Mouse (Mus musculus) cerebellum, adult 9-11 months (tissue): Measurements from ENCODE around the gene Dicer1.

Experiments
- DNase-seq: peaks from one replicate; pipeline ENCODE4 v3.0.0; 2022

The Dicer1 gene

DNA sequence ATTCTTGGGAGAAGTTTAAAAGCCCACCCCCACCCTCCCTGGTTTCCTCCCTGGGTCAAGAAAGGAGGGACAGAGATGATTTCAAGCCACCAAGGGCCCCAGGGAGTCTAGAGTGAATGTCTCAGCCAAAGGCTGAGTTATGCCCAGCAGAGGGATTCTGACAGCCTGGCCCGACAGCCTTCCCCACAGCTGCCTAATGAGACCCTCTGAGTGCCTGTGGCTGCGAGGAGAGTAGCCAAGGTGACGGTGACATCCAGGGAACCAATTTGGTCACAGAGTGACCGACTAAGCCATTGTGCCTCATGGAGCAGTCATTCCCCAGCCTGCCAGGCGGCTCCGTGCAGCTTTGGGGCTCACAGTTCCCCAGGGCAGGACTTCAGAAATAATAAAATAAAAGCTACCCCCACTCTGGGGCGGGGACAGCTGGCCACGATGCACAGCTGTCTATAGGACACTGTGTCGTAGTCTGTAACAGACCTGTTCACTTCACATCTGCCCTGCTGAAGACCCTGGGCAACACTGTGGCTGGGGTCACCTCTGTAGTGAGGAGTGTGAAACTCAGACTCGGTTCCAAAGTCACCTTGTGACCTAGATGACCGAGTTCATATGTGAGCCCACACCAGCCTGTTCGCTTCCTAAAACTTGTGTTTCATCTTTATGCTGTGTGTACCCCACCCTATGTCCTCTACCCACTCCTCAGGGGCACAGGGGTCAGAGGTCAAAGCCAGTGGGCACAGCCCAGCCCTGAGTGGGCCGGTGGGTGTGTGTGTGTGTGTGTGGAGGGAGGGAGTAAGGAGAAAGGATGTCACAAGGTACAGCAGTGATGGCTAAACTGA, 75.0 kb downstream of the Dicer1 start:
- DNase-seq = no peak

DNA sequence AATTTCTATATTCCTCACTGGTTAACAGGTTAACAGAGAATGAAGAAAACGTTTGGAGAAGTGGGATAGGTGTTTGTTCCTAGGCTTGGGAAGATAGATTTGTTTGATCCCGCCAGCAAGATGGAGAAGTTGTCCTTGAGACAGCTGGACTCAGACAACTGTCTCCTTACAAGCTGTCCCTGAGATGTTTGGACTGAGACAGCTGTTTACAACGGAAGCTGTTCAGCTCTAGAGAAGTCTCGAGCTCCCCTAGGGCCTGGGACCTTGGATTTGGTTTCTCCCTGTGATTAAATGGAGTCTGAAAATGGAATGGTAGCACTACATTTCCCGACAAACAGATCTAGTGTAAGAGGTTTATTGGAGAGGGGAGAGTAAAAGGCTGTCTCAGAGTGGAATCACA, 78.8 kb downstream of the Dicer1 start:
- DNase-seq = no peak

DNA sequence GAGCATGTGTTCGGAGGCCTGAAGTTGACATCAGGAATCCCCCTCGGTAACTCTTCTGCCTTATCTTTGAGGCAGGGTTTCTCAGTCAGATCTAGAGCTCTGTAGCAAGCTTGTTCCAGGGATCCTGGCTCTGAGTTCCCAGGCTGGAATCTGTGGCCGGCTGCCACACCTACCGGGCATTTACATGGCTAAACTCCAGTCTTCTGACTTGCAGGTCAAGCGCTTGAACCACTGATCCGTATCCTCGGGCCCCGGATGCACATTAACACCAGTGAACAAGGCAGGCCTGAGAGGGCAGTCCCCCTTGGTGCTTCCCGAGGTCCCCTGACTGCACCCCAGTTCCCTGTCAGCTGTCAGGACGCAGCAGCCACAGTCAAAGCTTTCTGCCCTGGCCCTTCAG, 79.3 kb downstream of the Dicer1 start:
- no peak for DNase-seq

DNA sequence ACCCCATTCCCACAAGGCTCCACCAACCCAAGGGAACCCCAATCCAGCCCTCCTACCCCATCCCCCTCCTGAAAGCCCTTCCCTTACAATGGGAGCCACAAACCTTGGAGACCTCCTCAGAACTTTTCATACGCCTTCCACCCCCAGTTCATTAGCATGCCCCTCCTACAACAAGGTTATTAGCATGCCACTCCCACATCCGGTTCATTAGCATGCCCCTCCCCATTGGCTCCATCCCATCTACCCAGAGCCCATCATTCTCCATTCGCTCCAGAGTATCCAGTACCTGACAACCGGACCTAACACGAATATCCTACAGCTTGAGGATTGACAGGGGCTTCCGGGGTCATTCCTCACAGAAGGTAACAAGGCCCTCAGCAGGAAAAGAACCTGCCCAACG, 83.9 kb downstream of the Dicer1 start:
- no peak for DNase-seq

DNA sequence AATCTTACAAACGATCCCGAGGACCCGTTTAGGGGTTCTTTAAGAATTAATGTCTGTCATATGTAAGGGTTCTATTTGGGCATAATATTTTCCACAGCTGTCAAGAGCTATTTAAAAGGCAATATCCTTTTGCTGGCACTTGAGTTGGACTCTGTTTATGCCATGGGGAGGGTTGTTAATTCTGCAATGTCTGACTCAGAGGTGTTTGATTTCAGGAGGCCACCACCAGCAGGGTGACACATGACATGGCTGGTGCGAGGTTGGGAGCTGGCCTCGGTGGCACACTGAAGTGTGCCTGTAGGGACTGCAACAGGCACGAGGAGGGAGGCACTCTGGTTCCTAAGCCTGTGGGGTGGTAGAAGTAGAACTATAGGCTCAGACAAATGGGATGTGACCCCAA, 85.8 kb downstream of the Dicer1 start:
- no peak for DNase-seq

DNA sequence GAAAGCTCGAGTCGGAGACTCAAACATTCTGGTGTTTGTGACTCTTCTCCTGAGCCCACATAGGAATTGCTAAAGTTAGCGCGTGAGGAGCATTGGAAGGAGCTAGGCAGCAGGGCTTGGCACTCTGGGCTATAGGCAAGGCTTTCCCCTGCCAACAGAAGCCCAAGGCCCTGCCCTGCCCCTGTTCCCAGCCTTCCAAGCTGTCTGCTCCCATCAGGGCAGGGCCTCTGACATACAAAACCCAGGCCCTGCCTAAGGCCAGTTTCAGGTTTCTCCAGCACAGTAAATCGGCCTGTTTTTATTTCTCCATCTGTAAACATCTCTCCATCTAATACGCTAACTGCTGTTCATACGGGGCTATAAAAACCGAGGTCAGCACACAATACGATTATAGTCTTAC, 86.2 kb downstream of the Dicer1 start:
- DNase-seq = no peak

DNA sequence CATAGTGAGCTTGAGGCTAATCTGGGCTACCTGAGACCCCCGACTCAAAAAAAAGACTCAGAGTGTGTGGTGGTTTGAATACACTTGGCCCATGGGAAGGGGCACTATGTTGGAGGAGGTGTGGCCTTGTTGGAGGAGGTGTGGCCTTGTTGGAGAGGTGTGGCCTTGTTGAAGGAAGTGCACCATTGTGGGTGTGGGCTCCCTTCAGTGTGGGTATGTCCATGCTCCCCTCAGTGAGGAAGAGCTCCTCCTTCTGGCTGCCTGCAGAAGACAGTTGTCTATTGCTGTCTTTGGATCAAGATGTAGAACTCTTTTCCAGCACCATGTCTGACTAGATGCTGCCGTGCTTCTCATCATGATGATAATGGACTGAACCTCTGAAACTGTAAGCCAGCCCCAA, 95.6 kb downstream of the Dicer1 start:
- DNase-seq = no peak

DNA sequence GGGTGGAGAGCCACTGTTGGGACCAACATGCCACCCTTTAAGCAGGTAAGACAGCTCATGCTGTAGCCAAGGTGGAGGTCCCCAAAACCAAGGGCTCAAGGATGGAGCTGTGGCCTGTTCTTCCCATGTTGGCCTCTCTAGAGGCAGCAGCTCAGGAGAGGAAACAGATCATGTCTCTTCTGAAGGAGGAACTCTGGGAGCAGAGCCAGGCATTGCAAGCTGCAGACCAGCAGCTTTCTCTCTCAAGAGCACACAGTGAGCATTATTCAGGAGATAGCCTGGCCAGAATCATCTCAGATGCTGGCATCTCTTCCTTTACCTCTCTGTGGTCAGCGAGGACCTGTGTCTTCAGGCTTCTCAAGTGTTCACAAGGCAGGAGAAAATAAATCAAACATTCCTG, 96.7 kb downstream of the Dicer1 start:
- no peak for DNase-seq

DNA sequence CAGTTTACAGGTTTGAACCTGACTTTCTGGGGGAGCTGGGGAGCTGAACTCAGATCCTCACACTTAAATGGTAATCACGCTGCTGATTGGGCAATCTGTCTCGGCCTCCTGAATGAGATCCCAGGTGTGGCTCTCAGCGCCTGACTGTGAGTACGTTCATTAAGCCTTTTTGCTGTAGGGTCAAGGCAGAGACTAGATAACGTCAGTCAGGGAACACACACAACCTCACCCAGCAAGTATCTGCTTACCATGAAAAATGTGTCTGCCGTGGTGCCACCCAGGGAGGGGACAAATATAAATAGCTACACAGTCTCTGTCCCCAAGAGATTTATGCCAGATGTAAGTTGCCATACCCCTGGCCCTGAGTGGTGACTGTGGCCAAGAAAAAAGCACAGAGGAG, 99.7 kb downstream of the Dicer1 start:
- DNase-seq = no peak

DNA sequence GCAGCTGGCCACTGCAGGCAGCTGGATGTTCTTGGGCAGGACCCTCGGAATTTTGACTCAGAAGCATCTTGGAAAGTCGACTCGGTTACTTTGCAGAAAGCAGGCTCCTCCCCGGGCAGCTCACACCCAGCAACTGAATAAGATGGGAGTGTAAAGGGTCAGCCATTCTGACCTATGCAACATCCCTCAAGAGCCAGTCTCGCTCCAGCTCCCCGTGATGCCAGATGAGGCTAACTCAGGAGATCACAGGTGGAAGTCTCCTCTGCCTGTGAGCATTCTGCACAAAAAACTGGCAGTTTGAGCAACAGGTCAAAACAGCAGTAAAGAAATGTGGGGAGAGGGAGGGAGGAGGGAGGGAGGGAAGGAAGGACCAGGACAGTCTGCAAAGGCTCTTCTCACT, 100.5 kb downstream of the Dicer1 start:
- no peak for DNase-seq

DNA sequence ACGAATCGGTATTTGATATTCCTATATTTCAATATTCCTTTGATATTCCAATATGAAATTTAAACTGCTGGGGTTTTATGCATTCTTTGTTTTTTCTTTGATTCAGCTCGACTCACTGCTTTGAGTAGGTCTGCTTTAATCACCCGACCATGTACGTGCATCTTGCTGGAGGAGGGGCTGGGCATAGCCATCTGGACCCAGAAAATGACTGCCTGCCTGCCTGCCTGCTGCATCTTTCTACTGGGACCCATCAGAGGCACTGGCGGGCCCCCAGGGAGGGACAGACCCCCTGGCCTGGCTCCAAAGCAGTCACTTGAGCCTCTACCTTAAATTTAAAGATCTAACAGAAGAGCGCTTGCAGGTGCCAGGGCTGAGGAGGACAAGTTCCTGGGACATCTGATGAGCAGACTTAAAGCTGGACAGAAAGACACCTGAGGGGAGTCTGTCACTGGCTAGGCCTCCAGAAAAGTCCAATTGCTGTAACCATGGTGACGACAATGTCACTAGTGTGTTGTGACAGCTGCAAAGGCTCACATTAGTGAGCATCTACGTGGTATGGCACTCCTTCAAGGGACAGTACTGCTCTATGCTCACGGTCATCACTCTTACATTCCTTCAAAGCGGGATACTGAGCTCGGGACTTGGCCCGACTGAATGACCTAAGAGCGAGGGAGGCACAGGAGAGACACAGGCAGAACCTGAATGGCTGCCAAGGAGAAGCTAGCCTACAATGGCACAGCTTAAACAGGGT, 101.1 kb downstream of the Dicer1 start:
- no peak for DNase-seq

DNA sequence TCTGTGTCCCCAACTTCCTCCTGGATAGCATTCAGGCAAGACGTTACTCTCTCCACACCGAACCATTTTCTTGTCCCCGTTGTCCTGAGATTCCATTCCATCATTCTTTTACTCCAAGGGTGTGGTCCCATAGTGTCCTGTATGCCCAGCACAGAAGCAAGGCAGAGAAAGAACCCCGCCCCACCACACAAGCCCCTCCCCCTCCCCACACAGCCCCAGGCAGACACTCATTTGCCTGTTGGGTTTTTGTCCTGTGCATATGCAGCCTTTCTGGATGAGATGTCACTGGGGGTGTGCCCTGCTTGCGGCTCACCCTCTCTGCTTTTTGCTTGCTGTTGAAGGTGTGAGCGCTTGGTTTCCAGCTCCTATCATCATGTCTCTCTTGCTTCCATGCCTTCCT, 103.4 kb downstream of the Dicer1 start:
- DNase-seq = no peak

DNA sequence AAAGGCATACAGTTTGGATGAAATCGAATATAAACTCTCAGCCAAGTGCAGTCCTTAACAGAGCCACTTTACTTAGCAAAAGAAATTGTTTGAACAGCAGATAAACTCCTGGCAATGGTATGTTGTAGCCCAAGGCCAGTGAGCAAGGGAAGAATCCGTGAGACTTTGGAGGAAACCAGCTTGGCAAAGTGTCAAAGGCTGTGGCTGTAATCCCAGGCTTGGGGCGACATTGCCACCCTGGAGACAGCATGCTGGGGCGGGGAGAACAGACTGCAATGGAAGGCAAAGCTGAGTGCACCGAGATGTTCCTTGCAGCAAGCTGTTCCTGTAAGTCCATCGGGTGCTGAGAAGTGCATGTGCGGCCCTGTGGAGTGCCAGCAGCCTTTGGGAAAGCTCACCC, 109.4 kb downstream of the Dicer1 start:
- no peak for DNase-seq

DNA sequence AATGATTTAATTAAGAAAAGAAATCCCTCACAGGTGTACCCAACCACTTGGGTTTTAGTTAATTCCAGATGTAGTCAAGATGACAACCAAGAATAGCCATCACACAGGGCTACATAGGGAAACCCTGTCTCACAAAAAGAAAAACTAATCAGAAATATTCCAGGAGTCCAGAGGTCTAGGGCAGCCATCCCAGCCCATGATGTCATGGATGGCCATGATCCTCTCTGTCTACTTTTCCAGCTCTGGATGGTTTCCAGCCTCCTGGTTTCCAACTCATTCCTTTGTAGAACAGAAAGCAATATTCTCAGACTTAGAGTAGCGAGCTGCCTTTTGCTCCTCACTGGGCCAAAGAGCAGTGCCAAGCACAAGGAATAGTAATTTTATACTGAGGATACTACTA, 110.8 kb downstream of the Dicer1 start:
- DNase-seq = no peak

DNA sequence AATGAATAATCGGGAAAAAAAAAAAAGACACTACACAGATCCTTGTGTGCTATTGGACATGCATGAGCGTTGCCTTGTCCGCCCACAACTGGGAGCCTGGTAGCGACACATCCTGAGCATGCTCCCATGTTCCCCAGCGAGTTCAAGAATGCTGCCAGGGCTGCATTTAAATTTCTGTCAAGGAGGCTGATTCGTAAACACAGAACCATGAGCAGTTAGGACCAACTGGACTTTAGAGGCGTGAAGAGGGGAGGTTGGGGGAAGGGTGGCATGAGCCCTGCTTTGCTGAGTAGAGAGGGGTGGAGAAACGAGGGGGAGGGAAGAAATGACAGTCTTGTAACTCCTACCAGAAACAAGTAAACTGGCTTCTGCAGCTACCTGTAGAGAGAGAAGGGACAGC, 113.6 kb downstream of the Dicer1 start:
- no peak for DNase-seq
